ENCODE assay signal across 1 mouse cellular context in the genomic region with DNA sequence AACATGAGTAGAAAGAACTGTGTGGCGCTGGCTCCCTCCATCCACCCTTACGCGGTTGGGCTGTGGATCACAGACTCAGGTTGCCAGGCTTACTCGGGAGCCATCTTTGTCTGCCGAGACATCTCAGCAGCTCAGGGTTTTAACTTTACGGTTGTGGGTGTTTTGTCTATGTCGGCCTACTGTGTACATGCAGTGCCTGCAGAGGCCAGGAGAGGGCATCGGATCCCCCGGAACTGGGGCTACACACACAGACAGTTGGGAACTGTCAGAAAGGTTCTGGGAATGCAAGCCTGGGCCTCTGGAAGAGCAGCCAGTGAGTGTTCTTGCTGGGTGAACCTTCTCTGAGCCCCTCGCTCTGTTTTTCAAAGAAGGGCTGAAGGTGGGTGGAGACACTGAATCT.
TF ChIP-seq lines count a peak whose summit lies in the region.

No protein-coding gene starts in this region.

TF ChIP-seq in MEL, 35 proteins besides CTCF, POLR2A, EP300 and RAD21 (continued from another document):
- no peak for TF ChIP-seq KAT2A (conservative IDR thresholded peaks at IDR 0.05; ENCODE audit: low read depth, low read length)
- TF ChIP-seq MYB (IDR thresholded peaks at IDR 0.05; ENCODE audit: low read depth, low read length), result no peak
- TF ChIP-seq NRF1 (IDR thresholded peaks at IDR 0.05; ENCODE audit: insufficient read depth, low read depth, low read length, poor library complexity, severe bottlenecking), result no peak
- no peak for TF ChIP-seq POLR2AphosphoS5 (IDR thresholded peaks at IDR 0.05; ENCODE audit: borderline replicate concordance, low read depth, low read length)
